Mouse (Mus musculus) left cerebral cortex, adult 18-20 months (tissue): ENCODE data around the gene Slfn9. TPM values are rescaled to one million over a fixed set of nuclear protein-coding genes. Genes with fewer than 3 reads are reported as not detected.
"Not testable (repeated sequence)": the region's sequence is repeated elsewhere in the genome, so short reads cannot be mapped to it uniquely, and the experiment has no call there.

Source experiments
- DNase-seq, 2 experiments: peaks; one replicate each; pipeline ENCODE4 v3.0.0; 2021 to 2022; ENCODE audit warnings: low spot score in 2 of 2, mixed read lengths in 1 of 2
- total RNA-seq, 2 experiments: library from RNA; stranded (reverse); gene quantifications; 2 replicates each; pipeline ENCODE4 v1.2.3; 2021

The Slfn9 gene
- total RNA-seq, 2 experiments from 2014 or later = 0.21 to 0.28 TPM

- peak in 1 of 2 experiments; percentile 8 for DNase-seq
Observed at GRCm38 (mm10) chr11:82959613-82960012, 32.0 kb downstream of the Slfn9 start.

- no peak for DNase-seq
Observed at GRCm38 (mm10) chr11:82956925-82957324, 34.7 kb downstream of the Slfn9 start.

GRCm38 (mm10) chr11:82954631-82955030 lies 37.0 kb downstream of the Slfn9 start:
- no peak for DNase-seq

- DNase-seq = no peak
Observed at GRCm38 (mm10) chr11:82952612-82953542, 38.8 kb downstream of the Slfn9 start.

- DNase-seq = no peak
Observed at GRCm38 (mm10) chr11:82951865-82952611, 39.6 kb downstream of the Slfn9 start.

GRCm38 (mm10) chr11:82950736-82951481 lies 40.7 kb downstream of the Slfn9 start, which contains the start of gene Slfn5:
TSS of gene Slfn5 (plus strand) at chr11:82951349.
- DNase-seq = no peak

GRCm38 (mm10) chr11:82949036-82949435 lies 42.6 kb downstream of the Slfn9 start:
- no peak for DNase-seq

- no peak for DNase-seq
Observed at GRCm38 (mm10) chr11:82947457-82947856, 44.2 kb downstream of the Slfn9 start.

GRCm38 (mm10) chr11:82945636-82946035 lies 46.0 kb downstream of the Slfn9 start:
- no peak for DNase-seq

- DNase-seq = no peak
Observed at GRCm38 (mm10) chr11:82943336-82943735, 48.3 kb downstream of the Slfn9 start.

GRCm38 (mm10) chr11:82933186-82933585 lies 58.4 kb downstream of the Slfn9 start:
- no peak for DNase-seq

GRCm38 (mm10) chr11:82931671-82932450 lies 59.8 kb downstream of the Slfn9 start:
- not testable (repeated sequence) for DNase-seq

GRCm38 (mm10) chr11:82931161-82931560 lies 60.5 kb downstream of the Slfn9 start:
- not testable (repeated sequence) for DNase-seq

- DNase-seq = not testable (repeated sequence)
Observed at GRCm38 (mm10) chr11:82930391-82930955, 61.2 kb downstream of the Slfn9 start.

- no peak for DNase-seq
Observed at GRCm38 (mm10) chr11:82929633-82929950, 62.0 kb downstream of the Slfn9 start.

GRCm38 (mm10) chr11:82928897-82929632 lies 62.6 kb downstream of the Slfn9 start:
- no peak for DNase-seq
